Mouse (Mus musculus): ENCODE data around the gene Nr1i2. TPM values are rescaled to one million over a fixed set of nuclear protein-coding genes. Genes with fewer than 3 reads are reported as not detected.

Gene Nr1i2
- polyA plus RNA-seq, 1 experiment from 2014 or later: not detected

- Histone ChIP-seq H3K4me1 (peaks cover 15% of the 10 kb centered on the region), H3K9me3 (replicated peaks) (no peaks in the 10 kb centered on the region), H3K4me3 (no peak overlapping the region), H3K27ac (replicated peaks) (no peak overlapping the region), H3K36me3 (no peaks in the 10 kb centered on the region), H3K27me3 (ENCODE audit: low read depth, poor library complexity, severe bottlenecking) (no peaks in the 10 kb centered on the region; the same call in 1 of the 2 replicates)
- DNase-seq (ENCODE audit: low spot score): no peak
- WGBS: 88% methylated on average over 7 of the region's 7 CpGs
Observed at GRCm38 (mm10) chr16:38282559-38283160, 12.0 kb downstream of the Nr1i2 start.

GRCm38 (mm10) chr16:38280951-38281350 lies 13.7 kb downstream of the Nr1i2 start:
- 84% methylated on average over 7 of the region's 7 CpGs for WGBS
- H3K4me3 ChIP-seq: no peak overlapping the region
- H3K27ac ChIP-seq (replicated peaks): no peak overlapping the region
- H3K27me3 ChIP-seq (ENCODE audit: low read depth, poor library complexity, severe bottlenecking): no peaks in the 10 kb centered on the region; the same call in 1 of the 2 replicates
- no peaks in the 10 kb centered on the region for H3K36me3 ChIP-seq
- H3K4me1 ChIP-seq: peaks cover 12% of the 10 kb centered on the region
- H3K9me3 ChIP-seq (replicated peaks): no peaks in the 10 kb centered on the region
- no peak for DNase-seq (ENCODE audit: low spot score)

GRCm38 (mm10) chr16:38279794-38280193 lies 14.8 kb downstream of the Nr1i2 start:
- H3K9me3 ChIP-seq (replicated peaks): no peaks in the 10 kb centered on the region
- WGBS: 96% methylated on average over 5 of the region's 5 CpGs
- H3K4me1 ChIP-seq: peaks cover 12% of the 10 kb centered on the region
- H3K27ac ChIP-seq (replicated peaks): no peak overlapping the region
- no peaks in the 10 kb centered on the region; the same call in 1 of the 2 replicates for H3K27me3 ChIP-seq (ENCODE audit: low read depth, poor library complexity, severe bottlenecking)
- no peak for DNase-seq (ENCODE audit: low spot score)
- H3K36me3 ChIP-seq: no peaks in the 10 kb centered on the region
- no peak overlapping the region for H3K4me3 ChIP-seq

- Histone ChIP-seq H3K9me3 (replicated peaks) (no peaks in the 10 kb centered on the region), H3K36me3 (no peaks in the 10 kb centered on the region), H3K27me3 (ENCODE audit: low read depth, poor library complexity, severe bottlenecking) (no peaks in the 10 kb centered on the region), H3K4me3 (no peak overlapping the region), H3K4me1 (peaks cover 18% of the 10 kb centered on the region), H3K27ac (replicated peaks) (no peak overlapping the region)
- no peak for DNase-seq (ENCODE audit: low spot score)
- WGBS: 81% methylated on average over 2 of the region's 2 CpGs
Observed at GRCm38 (mm10) chr16:38274737-38275136, 19.9 kb downstream of the Nr1i2 start.

- no peaks in the 10 kb centered on the region for H3K9me3 ChIP-seq (replicated peaks)
- H3K4me1 ChIP-seq: peaks cover 18% of the 10 kb centered on the region
- no peak for DNase-seq (ENCODE audit: low spot score)
- no peaks in the 10 kb centered on the region for H3K27me3 ChIP-seq (ENCODE audit: low read depth, poor library complexity, severe bottlenecking)
- H3K27ac ChIP-seq (replicated peaks): peak overlapping the region; percentile 49; the same call in 1 of the 2 replicates
- 60% methylated on average over 5 of the region's 5 CpGs for WGBS
- H3K4me3 ChIP-seq: no peak overlapping the region
- no peaks in the 10 kb centered on the region for H3K36me3 ChIP-seq
Observed at GRCm38 (mm10) chr16:38272483-38272882, 22.1 kb downstream of the Nr1i2 start.

- no peaks in the 10 kb centered on the region for H3K36me3 ChIP-seq
- WGBS: 75% methylated on average over 3 of the region's 3 CpGs
- no peaks in the 10 kb centered on the region for H3K27me3 ChIP-seq (ENCODE audit: low read depth, poor library complexity, severe bottlenecking)
- H3K4me1 ChIP-seq: peaks cover 18% of the 10 kb centered on the region
- H3K9me3 ChIP-seq (replicated peaks): no peaks in the 10 kb centered on the region
- H3K27ac ChIP-seq (replicated peaks): 0 out of 2 replicates have a peak overlapping the region, but pooled peaks have one; percentile 52
- H3K4me3 ChIP-seq: no peak overlapping the region
- DNase-seq (ENCODE audit: low spot score): no peak
Observed at GRCm38 (mm10) chr16:38271601-38272000, 23.0 kb downstream of the Nr1i2 start.

- Histone ChIP-seq H3K4me3 (no peak overlapping the region), H3K9me3 (replicated peaks) (no peaks in the 10 kb centered on the region), H3K36me3 (no peaks in the 10 kb centered on the region), H3K4me1 (no peaks in the 10 kb centered on the region), H3K27ac (replicated peaks) (no peak overlapping the region), H3K27me3 (ENCODE audit: low read depth, poor library complexity, severe bottlenecking) (no peaks in the 10 kb centered on the region)
- WGBS: 93% methylated on average over 9 of the region's 9 CpGs
- DNase-seq (ENCODE audit: low spot score): no peak
Observed at GRCm38 (mm10) chr16:38255927-38256326, 38.7 kb downstream of the Nr1i2 start.

GRCm38 (mm10) chr16:38255107-38255506 lies 39.5 kb downstream of the Nr1i2 start:
- 70% methylated on average over 4 of the region's 4 CpGs for WGBS
- no peak for DNase-seq (ENCODE audit: low spot score)
- Histone ChIP-seq H3K27me3 (ENCODE audit: low read depth, poor library complexity, severe bottlenecking) (no peaks in the 10 kb centered on the region), H3K4me3 (no peak overlapping the region), H3K4me1 (no peaks in the 10 kb centered on the region), H3K9me3 (replicated peaks) (no peaks in the 10 kb centered on the region), H3K27ac (replicated peaks) (no peak overlapping the region), H3K36me3 (no peaks in the 10 kb centered on the region)

- no peak for DNase-seq (ENCODE audit: low spot score)
- Histone ChIP-seq H3K27ac (replicated peaks) (no peak overlapping the region), H3K9me3 (replicated peaks) (no peaks in the 10 kb centered on the region), H3K4me3 (no peak overlapping the region), H3K4me1 (no peaks in the 10 kb centered on the region), H3K27me3 (ENCODE audit: low read depth, poor library complexity, severe bottlenecking) (no peaks in the 10 kb centered on the region), H3K36me3 (no peaks in the 10 kb centered on the region)
- 84% methylated on average over 14 of the region's 14 CpGs for WGBS
Observed at GRCm38 (mm10) chr16:38254001-38254400, 40.6 kb downstream of the Nr1i2 start.

GRCm38 (mm10) chr16:38250467-38250866 lies 44.2 kb downstream of the Nr1i2 start:
- Histone ChIP-seq H3K36me3 (0 out of 2 replicates have a peak, but pooled peaks cover 4% of the 10 kb centered on the region), H3K4me3 (no peak overlapping the region), H3K4me1 (peaks cover 7% of the 10 kb centered on the region), H3K27ac (replicated peaks) (no peak overlapping the region), H3K9me3 (replicated peaks) (no peaks in the 10 kb centered on the region), H3K27me3 (ENCODE audit: low read depth, poor library complexity, severe bottlenecking) (no peaks in the 10 kb centered on the region)
- WGBS: 92% methylated on average over 6 of the region's 6 CpGs
- DNase-seq (ENCODE audit: low spot score): no peak

GRCm38 (mm10) chr16:38248331-38248961 lies 46.2 kb downstream of the Nr1i2 start:
- no peaks in the 10 kb centered on the region for H3K9me3 ChIP-seq (replicated peaks)
- H3K27ac ChIP-seq (replicated peaks): no peak overlapping the region
- peaks cover 11% of the 10 kb centered on the region; the same call in 1 of the 2 replicates for H3K36me3 ChIP-seq
- no peaks in the 10 kb centered on the region for H3K27me3 ChIP-seq (ENCODE audit: low read depth, poor library complexity, severe bottlenecking)
- H3K4me3 ChIP-seq: no peak overlapping the region
- H3K4me1 ChIP-seq: peaks cover 7% of the 10 kb centered on the region
- no peak for DNase-seq (ENCODE audit: low spot score)
- 69% methylated on average over 13 of the region's 13 CpGs for WGBS

- H3K4me3 ChIP-seq: no peak overlapping the region
- H3K27ac ChIP-seq (replicated peaks): no peak overlapping the region
- no peaks in the 10 kb centered on the region for H3K9me3 ChIP-seq (replicated peaks)
- no peaks in the 10 kb centered on the region for H3K27me3 ChIP-seq (ENCODE audit: low read depth, poor library complexity, severe bottlenecking)
- DNase-seq (ENCODE audit: low spot score): no peak
- WGBS: 87% methylated on average over 5 of the region's 5 CpGs
- peaks cover 7% of the 10 kb centered on the region for H3K4me1 ChIP-seq
- H3K36me3 ChIP-seq: peaks cover 33% of the 10 kb centered on the region
Observed at GRCm38 (mm10) chr16:38245849-38246585, 48.6 kb downstream of the Nr1i2 start.

GRCm38 (mm10) chr16:38245379-38245778 lies 49.2 kb downstream of the Nr1i2 start:
- Histone ChIP-seq H3K36me3 (peaks cover 40% of the 10 kb centered on the region), H3K27me3 (ENCODE audit: low read depth, poor library complexity, severe bottlenecking) (no peaks in the 10 kb centered on the region), H3K27ac (replicated peaks) (no peak overlapping the region), H3K9me3 (replicated peaks) (no peaks in the 10 kb centered on the region), H3K4me3 (no peak overlapping the region), H3K4me1 (peaks cover 7% of the 10 kb centered on the region)
- 70% methylated on average over 2 of the region's 2 CpGs for WGBS
- no peak for DNase-seq (ENCODE audit: low spot score)
